Mouse (Mus musculus): Measurements from ENCODE around the gene Gm10277. TPM values are rescaled to one million over a fixed set of nuclear protein-coding genes. Genes with fewer than 3 reads are reported as not detected.
A peak's percentile ranks its signal among the peaks of the same experiment; 100 is the strongest.
"Not testable (repeated sequence)": the region's sequence is repeated elsewhere in the genome, so short reads cannot be mapped to it uniquely, and the experiment has no call there.

Gene Gm10277
- polyA plus RNA-seq, 1 experiment from 2014 or later = 0.26 TPM

DNA sequence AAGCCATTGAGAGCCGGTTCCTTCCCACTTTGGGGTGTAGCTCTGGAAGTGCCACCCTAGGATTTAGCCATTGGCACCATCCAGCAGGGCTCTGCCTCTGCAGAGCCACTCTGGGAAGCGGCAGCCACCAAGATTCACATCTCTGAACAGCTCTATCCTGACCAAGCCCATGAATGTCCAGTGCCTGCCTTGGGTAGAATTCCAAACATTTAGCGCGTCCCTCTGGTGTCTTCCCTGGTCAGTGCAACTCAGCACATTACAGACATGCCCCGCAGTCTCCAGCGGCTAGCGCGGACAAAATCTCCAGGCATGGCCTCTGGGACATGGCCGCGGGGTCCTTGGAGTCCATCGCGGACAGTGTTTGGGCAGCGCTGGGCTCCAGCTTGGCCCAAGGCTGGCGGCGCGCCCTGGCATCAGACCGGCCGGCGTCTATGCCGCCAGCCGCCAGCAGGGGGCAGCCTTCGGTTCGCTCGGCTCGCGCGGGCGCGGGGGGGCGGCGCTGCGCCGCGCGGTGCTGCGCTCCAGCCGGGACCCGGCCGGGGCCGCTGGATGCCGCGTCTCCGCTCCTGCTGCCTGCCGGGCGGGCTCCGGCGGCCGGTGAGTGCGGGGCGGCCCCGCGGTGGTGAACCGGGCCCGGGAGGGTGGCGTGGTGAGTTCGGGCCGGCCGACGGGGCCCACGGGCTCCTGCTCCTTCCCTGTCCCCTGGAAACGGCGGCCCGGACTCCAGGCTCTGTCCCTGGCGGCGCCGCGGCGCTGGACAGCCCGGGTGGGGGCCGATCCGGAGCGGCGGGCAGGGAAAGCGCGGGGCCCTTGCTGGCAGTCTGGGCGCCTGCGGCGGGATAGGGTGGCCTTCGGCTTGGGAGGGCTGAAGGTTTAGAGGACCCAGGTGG is 24.5 kb downstream of the Gm10277 start, which contains the start of gene Myo18a:
Gene Myo18a, plus strand, starts transcription at position 464 of the 890 bp plus-strand sequence.
- no peaks in the 10 kb centered on the region for H3K9me3 ChIP-seq (ENCODE audit: control insufficient read depth, low read length)
- no peaks in the 10 kb centered on the region for H3K36me3 ChIP-seq (ENCODE audit: control insufficient read depth, insufficient read depth, low read length)
- DNase-seq (ENCODE audit: low spot score) = peak; percentile 78
- peak within 1 kb of the TSS; percentile 85 for H3K27ac ChIP-seq (replicated peaks; ENCODE audit: low read depth, low read length)
- H3K27me3 ChIP-seq (replicated peaks; ENCODE audit: control insufficient read depth, insufficient read depth, low read length) = no peaks in the 10 kb centered on the region; the same call in 1 of the 2 replicates
- peak within 1 kb of the TSS; percentile 92 for H3K4me3 ChIP-seq (ENCODE audit: low read depth, low read length)
- peak; percentile 91 for ATAC-seq (ENCODE audit: low read depth)
- peaks cover 29% of the 10 kb centered on the region for H3K4me1 ChIP-seq (ENCODE audit: control insufficient read depth, insufficient read depth, low read length)
- H3K9ac ChIP-seq (ENCODE audit: low read depth, low read length) = peak within 1 kb of the TSS; percentile 96
- 5% methylated on average over 21 of the region's 79 CpGs for WGBS
- H3K4me2 ChIP-seq (ENCODE audit: low read depth, low read length) = peak within 1 kb of the TSS; percentile 71

DNA sequence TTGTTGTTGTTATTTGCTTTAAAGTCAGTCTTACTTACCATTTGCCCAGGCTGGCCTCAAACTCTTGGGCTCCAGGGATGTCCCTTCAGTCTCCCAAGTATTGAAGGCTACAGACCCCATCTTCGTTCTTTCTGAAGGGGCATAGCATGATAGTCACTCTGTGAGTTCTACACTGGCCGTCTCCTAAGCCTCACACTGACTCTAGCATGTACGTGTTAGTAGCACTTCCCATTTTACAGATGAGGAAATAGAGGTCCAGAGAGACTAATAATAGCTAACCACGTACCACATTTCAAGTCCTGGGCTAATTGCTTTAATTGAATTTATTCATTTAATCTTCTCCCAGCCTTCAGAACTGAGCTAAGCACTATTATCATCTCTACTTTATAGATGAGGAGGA is 27.5 kb downstream of the Gm10277 start:
- 87% methylated on average over 4 of the region's 4 CpGs for WGBS

DNA sequence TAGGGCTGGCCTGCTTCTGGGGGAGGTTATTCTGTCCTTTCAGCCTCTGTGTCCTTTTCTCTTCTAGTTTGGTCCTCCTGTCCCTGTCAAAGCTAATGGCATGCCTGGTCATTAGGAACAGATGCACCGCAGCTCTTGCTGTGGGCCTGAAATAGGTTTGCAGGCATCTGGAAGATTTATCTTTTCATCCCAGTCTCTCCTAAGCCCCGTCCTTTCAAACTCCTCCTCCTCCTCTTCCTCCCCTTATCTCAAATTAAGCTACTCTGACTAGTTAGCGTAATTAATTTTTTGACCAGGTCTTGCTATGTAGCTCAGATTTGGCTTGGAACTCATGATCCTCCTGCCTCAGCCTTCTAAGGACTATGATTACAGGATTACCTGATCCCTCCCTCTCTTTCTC is 34.1 kb downstream of the Gm10277 start:
- no peak overlapping the region for H3K4me2 ChIP-seq (ENCODE audit: low read depth, low read length)
- H3K36me3 ChIP-seq (ENCODE audit: control insufficient read depth, insufficient read depth, low read length) = no peaks in the 10 kb centered on the region
- no peaks in the 10 kb centered on the region for H3K4me1 ChIP-seq (ENCODE audit: control insufficient read depth, insufficient read depth, low read length)
- H3K4me3 ChIP-seq (ENCODE audit: low read depth, low read length) = no peak overlapping the region
- H3K9ac ChIP-seq (ENCODE audit: low read depth, low read length) = no peak overlapping the region
- no peaks in the 10 kb centered on the region for H3K27me3 ChIP-seq (replicated peaks; ENCODE audit: control insufficient read depth, insufficient read depth, low read length)
- H3K9me3 ChIP-seq (ENCODE audit: control insufficient read depth, low read length) = no peaks in the 10 kb centered on the region
- ATAC-seq (ENCODE audit: low read depth) (no peak), DNase-seq (ENCODE audit: low spot score) (no peak)
- no peak overlapping the region for H3K27ac ChIP-seq (replicated peaks; ENCODE audit: low read depth, low read length)
- WGBS = 62% methylated on average over 3 of the region's 3 CpGs

More for the DNA sequence above, 27.5 kb downstream of the Gm10277 start:
- Histone ChIP-seq H3K4me3 (ENCODE audit: low read depth, low read length) (no peak overlapping the region), H3K4me1 (ENCODE audit: control insufficient read depth, insufficient read depth, low read length) (peaks cover 12% of the 10 kb centered on the region), H3K36me3 (ENCODE audit: control insufficient read depth, insufficient read depth, low read length) (no peaks in the 10 kb centered on the region), H3K4me2 (ENCODE audit: low read depth, low read length) (no peak overlapping the region), H3K9me3 (ENCODE audit: control insufficient read depth, low read length) (no peaks in the 10 kb centered on the region), H3K27ac (replicated peaks; ENCODE audit: low read depth, low read length) (no peak overlapping the region), H3K27me3 (replicated peaks; ENCODE audit: control insufficient read depth, insufficient read depth, low read length) (no peaks in the 10 kb centered on the region; the same call in 1 of the 2 replicates), H3K9ac (ENCODE audit: low read depth, low read length) (no peak overlapping the region)
- DNase-seq (ENCODE audit: low spot score) (no peak), ATAC-seq (ENCODE audit: low read depth) (no peak)

DNA sequence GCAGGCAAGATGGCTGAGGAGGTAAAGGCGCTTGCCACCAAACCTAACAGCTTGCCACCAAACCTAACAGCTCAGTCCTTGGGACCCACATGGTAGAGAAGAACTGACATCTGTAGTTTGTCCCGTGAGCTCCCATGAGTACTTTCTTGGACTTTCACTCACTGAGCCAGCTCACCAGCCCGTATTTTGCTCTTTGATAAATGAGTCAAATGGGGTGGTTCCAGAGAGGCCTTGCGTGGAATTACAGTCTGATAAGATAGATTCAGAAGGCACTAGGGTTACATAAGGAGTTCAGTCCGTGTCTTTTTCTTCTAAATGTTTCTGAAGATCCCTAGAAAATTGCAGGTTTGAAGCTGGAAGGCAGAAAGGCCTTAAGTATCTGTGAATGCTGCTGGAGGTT is 35.0 kb downstream of the Gm10277 start:
- no peak overlapping the region for H3K4me2 ChIP-seq (ENCODE audit: low read depth, low read length)
- WGBS = 81% methylated on average over 5 of the region's 5 CpGs
- H3K36me3 ChIP-seq (ENCODE audit: control insufficient read depth, insufficient read depth, low read length) = no peaks in the 10 kb centered on the region
- H3K4me3 ChIP-seq (ENCODE audit: low read depth, low read length) = no peak overlapping the region
- no peak overlapping the region for H3K9ac ChIP-seq (ENCODE audit: low read depth, low read length)
- no peaks in the 10 kb centered on the region for H3K27me3 ChIP-seq (replicated peaks; ENCODE audit: control insufficient read depth, insufficient read depth, low read length)
- no peak for DNase-seq (ENCODE audit: low spot score)
- H3K27ac ChIP-seq (replicated peaks; ENCODE audit: low read depth, low read length) = no peak overlapping the region
- H3K4me1 ChIP-seq (ENCODE audit: control insufficient read depth, insufficient read depth, low read length) = no peaks in the 10 kb centered on the region
- no peaks in the 10 kb centered on the region for H3K9me3 ChIP-seq (ENCODE audit: control insufficient read depth, low read length)
- ATAC-seq (ENCODE audit: low read depth) = no peak

DNA sequence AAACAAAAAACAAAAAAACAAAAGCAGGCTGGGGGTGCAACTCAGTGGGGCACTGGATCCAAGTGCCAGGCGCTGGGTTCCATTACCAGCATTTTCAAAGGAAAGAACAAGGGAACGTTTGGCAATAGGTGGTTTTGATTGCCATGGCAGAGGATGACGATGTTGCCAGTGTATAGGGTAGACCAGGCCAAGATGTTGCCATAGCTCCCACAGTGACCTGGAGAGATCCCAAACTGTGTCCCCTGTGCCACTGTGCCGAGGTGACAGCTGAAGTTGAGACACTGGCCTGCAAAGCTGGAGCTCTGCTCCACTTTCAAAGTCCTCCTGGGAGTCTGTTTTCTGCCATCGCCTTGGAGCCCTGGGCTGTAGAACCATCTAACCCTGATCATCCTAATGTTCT is 38.6 kb downstream of the Gm10277 start:
- WGBS = 83% methylated on average over 5 of the region's 5 CpGs
- no peaks in the 10 kb centered on the region for H3K27me3 ChIP-seq (replicated peaks; ENCODE audit: control insufficient read depth, insufficient read depth, low read length)
- no peaks in the 10 kb centered on the region for H3K9me3 ChIP-seq (ENCODE audit: control insufficient read depth, low read length)
- no peak overlapping the region for H3K4me2 ChIP-seq (ENCODE audit: low read depth, low read length)
- ATAC-seq (ENCODE audit: low read depth) (no peak), DNase-seq (ENCODE audit: low spot score) (no peak)
- H3K36me3 ChIP-seq (ENCODE audit: control insufficient read depth, insufficient read depth, low read length) = no peaks in the 10 kb centered on the region
- no peak overlapping the region for H3K27ac ChIP-seq (replicated peaks; ENCODE audit: low read depth, low read length)
- H3K9ac ChIP-seq (ENCODE audit: low read depth, low read length) = no peak overlapping the region
- H3K4me3 ChIP-seq (ENCODE audit: low read depth, low read length) = no peak overlapping the region
- no peaks in the 10 kb centered on the region for H3K4me1 ChIP-seq (ENCODE audit: control insufficient read depth, insufficient read depth, low read length)

DNA sequence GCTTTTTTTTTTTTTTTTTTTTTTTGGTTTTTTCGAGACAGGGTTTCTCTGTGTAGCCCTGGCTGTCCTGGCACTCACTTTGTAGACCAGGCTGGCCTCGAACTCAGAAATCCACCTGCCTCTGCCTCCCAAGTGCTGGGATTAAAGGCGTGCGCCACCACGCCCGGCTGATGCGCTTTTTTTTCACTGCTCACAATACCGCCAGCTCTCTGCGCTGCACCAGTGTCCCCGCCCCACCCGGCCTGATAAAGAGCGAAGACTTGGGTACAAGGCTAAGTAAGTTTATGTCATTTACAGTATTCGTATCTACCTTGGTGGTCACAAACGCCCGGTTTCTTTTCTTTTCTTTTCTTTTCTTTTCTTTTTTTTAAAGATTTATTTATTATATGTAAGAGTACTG is 40.4 kb downstream of the Gm10277 start:
- not testable (repeated sequence) for DNase-seq (ENCODE audit: low spot score); ATAC-seq (ENCODE audit: low read depth); H3K9ac ChIP-seq (ENCODE audit: low read depth, low read length); H3K36me3 ChIP-seq (ENCODE audit: control insufficient read depth, insufficient read depth, low read length); H3K4me3 ChIP-seq (ENCODE audit: low read depth, low read length); H3K27ac ChIP-seq (replicated peaks; ENCODE audit: low read depth, low read length); H3K27me3 ChIP-seq (replicated peaks; ENCODE audit: control insufficient read depth, insufficient read depth, low read length); H3K9me3 ChIP-seq (ENCODE audit: control insufficient read depth, low read length); H3K4me1 ChIP-seq (ENCODE audit: control insufficient read depth, insufficient read depth, low read length); H3K4me2 ChIP-seq (ENCODE audit: low read depth, low read length)
- WGBS = 97% methylated on average over 13 of the region's 15 CpGs

DNA sequence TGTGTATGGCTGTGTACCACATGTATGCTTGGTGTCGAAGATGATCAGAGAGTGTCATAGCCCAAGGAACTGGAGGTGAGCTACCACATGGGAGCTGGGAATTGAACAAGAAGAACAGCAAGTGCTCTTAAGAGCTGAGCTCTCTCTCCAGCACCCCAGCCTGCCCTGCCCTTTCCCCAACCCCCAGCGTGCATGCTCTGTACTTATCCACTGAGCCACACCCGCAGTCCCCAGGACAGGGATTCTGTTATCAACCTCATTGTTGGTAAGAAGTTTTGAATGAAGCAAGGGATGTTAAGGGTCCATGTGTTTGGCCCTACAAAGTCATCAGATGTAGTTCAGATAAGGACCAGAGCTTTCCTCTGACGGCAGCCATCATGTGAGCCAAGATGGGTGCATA is 40.9 kb downstream of the Gm10277 start:
- WGBS = 88% methylated on average over 4 of the region's 4 CpGs
- H3K9ac ChIP-seq (ENCODE audit: low read depth, low read length) = no peak overlapping the region
- H3K36me3 ChIP-seq (ENCODE audit: control insufficient read depth, insufficient read depth, low read length) = no peaks in the 10 kb centered on the region
- no peaks in the 10 kb centered on the region for H3K9me3 ChIP-seq (ENCODE audit: control insufficient read depth, low read length)
- H3K27ac ChIP-seq (replicated peaks; ENCODE audit: low read depth, low read length) = no peak overlapping the region
- no peak overlapping the region for H3K4me2 ChIP-seq (ENCODE audit: low read depth, low read length)
- ATAC-seq (ENCODE audit: low read depth) (no peak), DNase-seq (ENCODE audit: low spot score) (no peak)
- no peaks in the 10 kb centered on the region for H3K27me3 ChIP-seq (replicated peaks; ENCODE audit: control insufficient read depth, insufficient read depth, low read length)
- H3K4me3 ChIP-seq (ENCODE audit: low read depth, low read length) = no peak overlapping the region
- H3K4me1 ChIP-seq (ENCODE audit: control insufficient read depth, insufficient read depth, low read length) = no peaks in the 10 kb centered on the region

DNA sequence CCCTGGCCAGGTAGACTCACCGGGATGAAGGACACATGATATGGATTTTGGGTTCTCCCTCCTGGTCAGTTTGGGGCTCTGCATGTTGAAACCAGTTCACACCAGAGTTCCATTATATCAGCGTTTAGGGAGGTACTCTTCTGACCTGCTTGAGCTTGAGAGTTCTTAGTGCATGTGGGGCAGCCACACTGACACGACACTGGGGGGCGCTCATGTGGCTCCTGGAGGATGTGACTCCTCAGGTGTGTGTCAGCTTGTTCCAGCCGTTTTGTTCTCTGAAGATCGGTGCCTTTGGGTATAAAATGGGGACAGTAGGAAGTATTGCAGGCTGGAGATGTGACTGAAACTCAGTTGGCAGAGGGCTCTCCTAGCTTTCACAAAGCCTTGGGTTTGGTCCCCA is 43.6 kb downstream of the Gm10277 start:
- Histone ChIP-seq H3K4me2 (ENCODE audit: low read depth, low read length) (no peak overlapping the region), H3K36me3 (ENCODE audit: control insufficient read depth, insufficient read depth, low read length) (no peaks in the 10 kb centered on the region), H3K9me3 (ENCODE audit: control insufficient read depth, low read length) (no peaks in the 10 kb centered on the region), H3K4me3 (ENCODE audit: low read depth, low read length) (no peak overlapping the region), H3K4me1 (ENCODE audit: control insufficient read depth, insufficient read depth, low read length) (no peaks in the 10 kb centered on the region), H3K27me3 (replicated peaks; ENCODE audit: control insufficient read depth, insufficient read depth, low read length) (no peaks in the 10 kb centered on the region), H3K27ac (replicated peaks; ENCODE audit: low read depth, low read length) (no peak overlapping the region), H3K9ac (ENCODE audit: low read depth, low read length) (no peak overlapping the region)
- no peak for DNase-seq (ENCODE audit: low spot score)
- ATAC-seq (ENCODE audit: low read depth) = no peak
- WGBS = 39% methylated on average over 6 of the region's 6 CpGs

DNA sequence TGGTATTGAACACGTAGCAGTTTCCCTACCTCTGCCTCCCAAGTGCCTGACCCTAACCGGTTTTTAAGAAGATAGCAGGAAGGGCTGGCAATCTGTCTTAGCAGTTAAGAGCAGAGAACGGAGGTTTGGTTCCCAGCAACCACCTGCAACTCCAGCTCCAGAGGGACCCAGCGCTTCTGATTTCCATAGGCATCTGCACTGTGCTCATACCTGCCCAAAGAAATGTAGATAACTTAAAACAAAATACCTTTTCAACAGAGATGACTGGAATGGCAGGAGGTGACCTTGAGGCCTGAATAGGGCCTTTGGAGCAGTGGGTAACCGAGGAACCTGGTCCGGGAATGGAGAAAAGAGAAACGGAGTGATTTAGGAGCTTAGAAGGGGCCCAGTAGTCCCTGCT is 49.0 kb downstream of the Gm10277 start:
- 52% methylated on average over 7 of the region's 7 CpGs for WGBS
- no peak overlapping the region for H3K27ac ChIP-seq (replicated peaks; ENCODE audit: low read depth, low read length)
- H3K4me1 ChIP-seq (ENCODE audit: control insufficient read depth, insufficient read depth, low read length) = no peaks in the 10 kb centered on the region
- no peaks in the 10 kb centered on the region for H3K27me3 ChIP-seq (replicated peaks; ENCODE audit: control insufficient read depth, insufficient read depth, low read length)
- DNase-seq (ENCODE audit: low spot score) (no peak), ATAC-seq (ENCODE audit: low read depth) (no peak)
- H3K4me2 ChIP-seq (ENCODE audit: low read depth, low read length) = no peak overlapping the region
- no peak overlapping the region for H3K4me3 ChIP-seq (ENCODE audit: low read depth, low read length)
- no peaks in the 10 kb centered on the region for H3K9me3 ChIP-seq (ENCODE audit: control insufficient read depth, low read length)
- H3K9ac ChIP-seq (ENCODE audit: low read depth, low read length) = no peak overlapping the region
- H3K36me3 ChIP-seq (ENCODE audit: control insufficient read depth, insufficient read depth, low read length) = no peaks in the 10 kb centered on the region

Measured in embryonic facial prominence, embryonic 14.5 days (tissue).